Comparison of ENCODE assay signal across 37 mouse cellular contexts in the genomic region with DNA sequence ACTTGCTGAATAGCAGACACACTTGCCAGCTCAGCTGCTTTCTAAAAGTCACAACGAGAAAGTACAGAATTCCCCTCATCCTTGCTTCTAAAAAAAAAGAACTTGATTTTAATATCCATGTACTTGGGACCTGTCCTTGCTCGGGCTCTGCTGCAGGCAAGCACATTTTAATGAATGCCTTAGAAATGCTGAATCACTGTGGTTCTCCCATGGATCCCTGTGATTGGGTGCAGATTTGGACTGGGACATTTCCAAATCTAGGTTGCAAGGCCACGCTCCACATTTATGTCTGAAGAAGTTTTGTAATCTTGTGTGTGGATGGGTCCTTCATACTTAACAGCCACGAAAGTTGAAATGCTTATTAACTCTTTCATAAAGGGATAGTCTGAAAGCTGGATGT. TPM values are rescaled to one million over a fixed set of nuclear protein-coding genes. Genes with fewer than 3 reads are reported as not detected.
A peak's percentile ranks its signal among the peaks of the same experiment; 100 is the strongest.
DNase-seq lines count a peak whose midpoint lies in the region.
"Had no signal": no experiment of that assay in that cellular context is flagged by ENCODE, and none has a peak within 500 bp of the region (broad histone marks: within the 10 kb centered on the region; RNA-seq: fewer than 3 reads in every experiment).

No protein-coding gene starts in this region.

- 92% methylated on average over 4 of the region's 4 CpGs for WGBS in forebrain, embryonic 10.5 days

- H3K36me3 ChIP-seq in forebrain, embryonic 10.5 days (replicated peaks) = no peaks in the 10 kb centered on the region
- H3K36me3 ChIP-seq: embryonic facial prominence, embryonic 13.5 days; G1E; limb, embryonic 10.5 days; limb, embryonic 15.5 days; liver, embryonic 13.5 days had no signal

- peaks cover 19% of the 10 kb centered on the region for H3K4me1 ChIP-seq in forebrain, embryonic 10.5 days
- H3K4me1 ChIP-seq: liver, embryonic 13.5 days had no signal

- no peaks in the 10 kb centered on the region for H3K9me3 ChIP-seq in forebrain, embryonic 10.5 days
- H3K9me3 ChIP-seq: embryonic facial prominence, embryonic 13.5 days; forebrain, embryonic 13.5 days; G1E; limb, embryonic 10.5 days; limb, embryonic 15.5 days; liver, embryonic 13.5 days; megakaryocyte, embryonic 14.5 days; midbrain, embryonic 13.5 days; neural tube, embryonic 13.5 days had no signal

- peaks cover 36% of the 10 kb centered on the region for H3K27me3 ChIP-seq in forebrain, embryonic 10.5 days (ENCODE audit: poor library complexity, severe bottlenecking)
- H3K27me3 ChIP-seq: midbrain, embryonic 13.5 days; neural tube, embryonic 13.5 days had no signal

- DNase-seq in ovary, adult 18-20 months (ENCODE audit: low spot score) = peak; percentile 60
- no peak for DNase-seq in ovary, postnatal 36 days (ENCODE audit: low spot score)
- DNase-seq in adipocyte (ENCODE audit: low spot score) (peak; percentile 67), MN1 (ENCODE audit: low spot score) (no peak)
- peak; percentile 12 for DNase-seq in adrenal gland, postnatal 25 days
- peak; percentile 4 for DNase-seq in skeletal muscle tissue, adult 2 months (ENCODE audit: low read depth, low spot score)
- no peak for DNase-seq in forebrain, embryonic 10.5 days (ENCODE audit: extremely low spot score, low spot score)
- DNase-seq in kidney, postnatal 25 days = no peak
- DNase-seq: B cell, adult 2 months; cerebellum, adult 11-12 months; cerebellum, adult 9-11 months; embryo, embryonic 11 days; gastrocnemius, postnatal 25 days; heart, adult 18-20 months; heart, postnatal 4 days; kidney, adult 11 months; kidney, postnatal 14 days; layer of hippocampus, postnatal 36 days; liver, embryonic 13.5 days; lung, adult 18-20 months; lung, postnatal 4 days; retina, postnatal 1 day; right cerebral cortex, postnatal 14 days; spleen, adult 18-20 months; thymus, adult 2 months; thymus, postnatal 36 days had no signal

- H3K4me3 ChIP-seq in forebrain, embryonic 10.5 days = no peak overlapping the region
- H3K4me3 ChIP-seq: embryonic facial prominence, embryonic 13.5 days; erythroblast, embryonic 14.5 days; forebrain, embryonic 13.5 days; limb, embryonic 10.5 days; limb, embryonic 15.5 days; liver, embryonic 13.5 days; megakaryocyte, embryonic 14.5 days; midbrain, embryonic 13.5 days; neural tube, embryonic 13.5 days had no signal

- no peak overlapping the region for H3K27ac ChIP-seq in forebrain, embryonic 10.5 days
- H3K27ac ChIP-seq: embryonic facial prominence, embryonic 13.5 days; forebrain, embryonic 13.5 days; hindbrain, embryonic 14.5 days; limb, embryonic 10.5 days; limb, embryonic 15.5 days; liver, embryonic 13.5 days; midbrain, embryonic 13.5 days; neural tube, embryonic 13.5 days; stomach, postnatal 0 days had no signal

RNA-seq across cellular contexts. Expression of gene Adam23, which starts 4.4 kb away (rescaled TPM):
- 13.3 and 14.0 TPM in 2 replicates for total RNA-seq in adrenal gland, postnatal 25 days (2021)
- 3.6 and 3.7 TPM in 2 replicates for polyA plus RNA-seq in forebrain, embryonic 10.5 days (2016; fragmentation: Nextera tagmentation; extraction: Ambion mirVana)
- polyA plus RNA-seq: erythroblast, embryonic 14.5 days; G1E had no signal

Comparison
In these comparisons a context has a peak if more than half of its experiments do, and no peak if none do; other contexts are left out.
1. DNase-seq: peak in ovary, adult 18-20 months (single experiment), adipocyte (single experiment), adrenal gland, postnatal 25 days (single experiment) and skeletal muscle tissue, adult 2 months (single experiment); none in ovary, postnatal 36 days (single experiment), forebrain, embryonic 10.5 days (single experiment), kidney, postnatal 25 days (0 of 2) and MN1 (single experiment).